In genomic region chr3:58727601-58728000, GRCm38 (mm10) we compare ENCODE assay signal across 24 mouse cellular contexts.
"Had no signal": no experiment of that assay in that cellular context is flagged by ENCODE, and none has a peak within 500 bp of the region (broad histone marks: within the 10 kb centered on the region; RNA-seq: fewer than 3 reads in every experiment).

No protein-coding gene starts in this region.

- ATAC-seq: liver, embryonic 12.5 days; liver, postnatal 0 days; lung, postnatal 0 days; midbrain, embryonic 13.5 days; midbrain, embryonic 15.5 days; midbrain, embryonic 16.5 days had no signal

- H3K27me3 ChIP-seq: limb, embryonic 12.5 days; limb, embryonic 13.5 days; limb, embryonic 15.5 days; liver, embryonic 12.5 days; liver, embryonic 13.5 days; liver, embryonic 15.5 days; lung, embryonic 15.5 days; midbrain, embryonic 12.5 days; midbrain, embryonic 13.5 days; midbrain, embryonic 15.5 days; neural tube, embryonic 12.5 days had no signal

- H3K9ac ChIP-seq: limb, embryonic 12.5 days; limb, embryonic 13.5 days; limb, embryonic 15.5 days; liver, embryonic 12.5 days; liver, embryonic 13.5 days; liver, embryonic 14.5 days; liver, embryonic 15.5 days; liver, postnatal 0 days; lung, embryonic 14.5 days; lung, embryonic 15.5 days; midbrain, embryonic 12.5 days; midbrain, embryonic 13.5 days; midbrain, embryonic 15.5 days; neural tube, embryonic 12.5 days had no signal

- DNase-seq: liver, embryonic 13.5 days; lung, adult 2 months had no signal

- H3K4me3 ChIP-seq: left cerebral cortex, adult 2 months; limb, embryonic 10.5 days; limb, embryonic 12.5 days; limb, embryonic 13.5 days; limb, embryonic 15.5 days; liver, embryonic 12.5 days; liver, embryonic 13.5 days; liver, embryonic 15.5 days; lung, embryonic 15.5 days; megakaryocyte, embryonic 14.5 days; midbrain, embryonic 10.5 days; midbrain, embryonic 12.5 days; midbrain, embryonic 13.5 days; midbrain, embryonic 15.5 days; myocyte; neural tube, embryonic 12.5 days had no signal

- H3K9me3 ChIP-seq: limb, embryonic 10.5 days; limb, embryonic 12.5 days; limb, embryonic 13.5 days; limb, embryonic 15.5 days; liver, embryonic 12.5 days; liver, embryonic 13.5 days; liver, embryonic 15.5 days; lung, embryonic 15.5 days; megakaryocyte, embryonic 14.5 days; midbrain, embryonic 10.5 days; midbrain, embryonic 12.5 days; midbrain, embryonic 13.5 days; midbrain, embryonic 15.5 days; neural tube, embryonic 12.5 days had no signal

- H3K4me1 ChIP-seq: liver, embryonic 12.5 days; liver, embryonic 13.5 days; liver, embryonic 15.5 days; lung, embryonic 15.5 days; midbrain, embryonic 15.5 days; neural tube, embryonic 12.5 days had no signal

- H3K27ac ChIP-seq: left cerebral cortex, adult 2 months; limb, embryonic 10.5 days; limb, embryonic 12.5 days; limb, embryonic 13.5 days; limb, embryonic 15.5 days; liver, embryonic 12.5 days; liver, embryonic 13.5 days; liver, embryonic 14.5 days; liver, embryonic 15.5 days; lung, embryonic 15.5 days; macrophage; midbrain, embryonic 10.5 days; midbrain, embryonic 12.5 days; midbrain, embryonic 13.5 days; midbrain, embryonic 15.5 days; neural tube, embryonic 12.5 days had no signal

- H3K4me2 ChIP-seq: limb, embryonic 12.5 days; limb, embryonic 13.5 days; limb, embryonic 15.5 days; liver, embryonic 11.5 days; liver, embryonic 12.5 days; liver, embryonic 13.5 days; liver, embryonic 15.5 days; lung, embryonic 14.5 days; lung, embryonic 15.5 days; midbrain, embryonic 12.5 days; midbrain, embryonic 13.5 days; midbrain, embryonic 15.5 days; neural tube, embryonic 12.5 days had no signal

- H3K36me3 ChIP-seq: limb, embryonic 10.5 days; limb, embryonic 12.5 days; limb, embryonic 13.5 days; limb, embryonic 15.5 days; liver, embryonic 12.5 days; liver, embryonic 13.5 days; liver, embryonic 15.5 days; lung, embryonic 15.5 days; midbrain, embryonic 10.5 days; midbrain, embryonic 12.5 days; midbrain, embryonic 13.5 days; midbrain, embryonic 15.5 days; neural tube, embryonic 12.5 days had no signal
